Mouse (Mus musculus) liver, embryonic 14 days (tissue): Measurements from ENCODE around the gene Sall1. TPM values are rescaled to one million over a fixed set of nuclear protein-coding genes. Genes with fewer than 3 reads are reported as not detected.

ENCODE experiments used
- polyA plus RNA-seq: library from polyadenylated mRNA; depleted of rRNA; stranded (reverse); fragments of >200 nt; gene quantifications from 2 replicates; pipeline ENCODE4 v1.2.3, GENCODE M21; 2012; rRNA removed

Gene Sall1
- 1.2 and 1.7 TPM in 2 replicates for polyA plus RNA-seq

GRCm38 (mm10) chr8:89043940-89044339, at the start of gene Sall1:
Gene Sall1, minus strand, starts transcription at chr8:89044162.

